Mouse (Mus musculus): Measurements from ENCODE around the gene Mlh3. TPM values are rescaled to one million over a fixed set of nuclear protein-coding genes. Genes with fewer than 3 reads are reported as not detected.

Gene Mlh3
- polyA plus RNA-seq, 1 experiment = 5.5 TPM

DNA sequence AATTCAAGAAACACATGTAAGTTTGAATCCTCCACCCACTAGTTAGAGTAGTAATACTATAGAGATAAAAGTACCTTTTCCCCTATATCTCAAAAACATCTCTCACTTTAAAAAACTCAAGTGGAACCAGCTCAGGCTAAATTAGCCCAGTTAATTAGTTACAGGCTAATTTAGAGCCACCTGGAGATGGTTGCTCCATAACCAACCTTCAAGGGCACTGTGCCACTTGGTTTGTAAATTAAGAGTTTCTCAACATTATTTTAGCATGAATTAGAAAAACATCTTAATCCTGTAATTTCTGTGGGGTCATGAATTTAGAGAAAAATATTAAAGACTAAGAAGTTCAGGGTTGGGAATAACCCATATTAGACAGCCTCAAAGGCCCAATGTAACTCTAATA lies 21.1 kb upstream of the Mlh3 start:
- TF ChIP-seq POLR2A (IDR thresholded peaks at IDR 0.05; ENCODE audit: control insufficient read depth, extremely low read depth, insufficient read depth, low read length, poor library complexity) (no peak), CTCF (IDR thresholded peaks at IDR 0.05; ENCODE audit: borderline replicate concordance, control insufficient read depth, extremely low read depth, insufficient read depth, low read length, poor library complexity) (no peak)
- H3K27me3 ChIP-seq (ENCODE audit: control insufficient read depth, insufficient read depth, low read length) = no peaks in the 10 kb centered on the region; the same call in 1 of the 2 replicates
- 0 out of 2 replicates have a peak, but pooled peaks cover 3% of the 10 kb centered on the region for H3K4me1 ChIP-seq (replicated peaks; ENCODE audit: control insufficient read depth, insufficient read depth, low read length)
- H3K4me3 ChIP-seq (ENCODE audit: control insufficient read depth, insufficient read depth, low read length) = no peak overlapping the region
- H3K36me3 ChIP-seq (ENCODE audit: control insufficient read depth, insufficient read depth, low read length) = no peaks in the 10 kb centered on the region
- DNase-seq = no peak
- no peak overlapping the region for H3K27ac ChIP-seq (ENCODE audit: control insufficient read depth, insufficient read depth, low read length)

DNA sequence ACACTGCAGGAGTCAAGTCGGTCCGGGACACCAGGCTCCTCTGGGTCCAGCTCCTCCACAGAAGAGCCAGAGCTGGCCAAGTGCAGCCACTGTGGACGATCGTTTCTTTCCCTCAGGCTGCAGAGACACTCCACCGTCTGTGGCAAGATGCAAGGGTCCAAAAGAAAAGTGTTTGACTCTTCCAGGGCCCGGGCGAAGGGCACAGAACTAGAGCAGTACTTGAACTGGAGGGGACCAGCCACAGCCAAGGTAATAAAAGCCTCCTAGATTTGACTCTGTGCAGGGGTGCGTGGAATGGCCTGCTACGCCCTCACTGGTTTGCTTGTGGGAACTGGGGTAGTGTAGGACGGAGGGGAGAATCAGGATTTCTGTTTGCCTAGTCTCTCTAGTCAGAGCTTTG lies 20.2 kb upstream of the Mlh3 start:
- H3K27ac ChIP-seq (ENCODE audit: control insufficient read depth, insufficient read depth, low read length) = no peak overlapping the region
- H3K36me3 ChIP-seq (ENCODE audit: control insufficient read depth, insufficient read depth, low read length) = no peaks in the 10 kb centered on the region
- H3K4me3 ChIP-seq (ENCODE audit: control insufficient read depth, insufficient read depth, low read length) = no peak overlapping the region
- TF ChIP-seq CTCF (IDR thresholded peaks at IDR 0.05; ENCODE audit: borderline replicate concordance, control insufficient read depth, extremely low read depth, insufficient read depth, low read length, poor library complexity) = no peak
- TF ChIP-seq POLR2A (IDR thresholded peaks at IDR 0.05; ENCODE audit: control insufficient read depth, extremely low read depth, insufficient read depth, low read length, poor library complexity) = no peak
- WGBS = 97% methylated on average over 10 of the region's 10 CpGs
- no peaks in the 10 kb centered on the region; the same call in 1 of the 2 replicates for H3K27me3 ChIP-seq (ENCODE audit: control insufficient read depth, insufficient read depth, low read length)
- no peak for DNase-seq
- 0 out of 2 replicates have a peak, but pooled peaks cover 3% of the 10 kb centered on the region for H3K4me1 ChIP-seq (replicated peaks; ENCODE audit: control insufficient read depth, insufficient read depth, low read length)

DNA sequence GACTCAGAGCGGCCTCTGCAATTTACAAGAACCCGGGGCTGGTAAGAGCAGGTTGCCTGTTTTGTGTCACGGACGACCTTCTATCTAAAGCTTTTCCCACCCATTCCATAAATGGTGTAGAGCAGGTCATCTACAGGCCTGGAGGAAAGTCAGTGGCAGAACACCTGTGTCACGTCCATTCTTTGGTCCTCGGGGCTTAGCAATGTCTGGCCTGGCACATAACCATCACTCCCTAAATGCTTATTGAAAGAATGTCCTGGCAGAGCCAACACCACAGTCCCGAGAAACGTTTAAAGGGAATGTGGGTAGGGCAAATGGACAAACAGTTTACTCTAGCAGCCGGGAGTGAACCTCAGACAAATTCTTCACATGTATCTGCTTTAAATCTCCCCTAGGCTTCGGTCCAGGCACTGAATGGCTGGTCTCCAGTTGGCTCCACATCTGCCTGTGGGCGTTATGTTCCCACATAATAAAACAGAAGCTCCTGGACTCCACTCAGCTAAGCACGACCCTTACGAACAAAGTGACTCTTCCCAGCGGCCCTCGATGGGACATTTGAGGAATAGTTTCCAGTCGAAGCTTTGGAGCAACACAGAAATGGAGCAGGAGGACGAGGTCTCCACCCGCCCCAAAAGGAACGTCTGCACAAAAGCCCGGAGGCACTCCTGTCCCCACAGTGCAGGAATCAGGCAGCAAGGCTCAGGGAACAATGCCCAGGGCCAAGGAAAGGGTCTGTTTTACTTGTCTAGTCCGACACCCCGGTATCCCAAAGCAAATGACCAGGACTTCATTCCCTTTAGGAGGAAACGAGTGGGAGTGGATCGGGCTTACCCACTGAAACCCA lies 19.0 kb upstream of the Mlh3 start:
- Histone ChIP-seq H3K4me1 (replicated peaks; ENCODE audit: control insufficient read depth, insufficient read depth, low read length) (0 out of 2 replicates have a peak, but pooled peaks cover 3% of the 10 kb centered on the region), H3K27me3 (ENCODE audit: control insufficient read depth, insufficient read depth, low read length) (no peaks in the 10 kb centered on the region; the same call in 1 of the 2 replicates), H3K4me3 (ENCODE audit: control insufficient read depth, insufficient read depth, low read length) (no peak overlapping the region), H3K36me3 (ENCODE audit: control insufficient read depth, insufficient read depth, low read length) (no peaks in the 10 kb centered on the region), H3K27ac (ENCODE audit: control insufficient read depth, insufficient read depth, low read length) (no peak overlapping the region)
- no peak for TF ChIP-seq POLR2A (IDR thresholded peaks at IDR 0.05; ENCODE audit: control insufficient read depth, extremely low read depth, insufficient read depth, low read length, poor library complexity)
- no peak for TF ChIP-seq CTCF (IDR thresholded peaks at IDR 0.05; ENCODE audit: borderline replicate concordance, control insufficient read depth, extremely low read depth, insufficient read depth, low read length, poor library complexity)
- WGBS = 82% methylated on average over 24 of the region's 24 CpGs
- DNase-seq = no peak

DNA sequence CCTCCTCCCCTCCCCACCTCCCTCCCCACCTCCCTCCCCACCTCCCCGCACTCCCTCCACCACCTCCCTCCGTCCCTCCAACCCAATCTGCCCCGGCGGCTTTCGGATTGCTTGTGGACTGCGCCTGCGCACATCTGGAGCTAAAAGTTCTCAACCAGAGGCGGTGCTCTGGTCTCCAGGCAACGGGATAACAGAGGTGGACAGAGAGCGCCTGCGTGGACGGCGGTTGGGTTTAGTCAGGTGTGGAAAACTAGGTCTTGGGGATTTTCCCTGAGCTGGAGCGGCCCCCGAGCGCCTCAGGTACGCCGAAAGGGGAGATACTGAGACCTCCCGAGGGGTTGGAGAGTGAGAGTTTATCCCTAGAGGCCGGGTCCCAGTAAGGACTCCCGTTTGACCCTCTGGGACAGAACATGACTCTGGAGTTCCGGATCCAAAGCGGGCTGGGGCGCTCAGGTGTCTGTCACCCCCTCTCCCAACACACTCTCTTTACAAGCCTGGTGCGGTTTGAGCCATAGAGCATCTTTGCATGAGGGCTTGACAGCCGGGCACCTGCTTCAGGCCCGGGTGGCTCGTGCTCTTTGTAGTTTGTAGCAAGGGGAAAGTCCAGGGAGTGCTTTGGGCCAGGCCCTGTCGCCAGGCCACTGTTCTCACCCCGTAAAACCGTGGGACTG lies 18.2 kb upstream of the Mlh3 start, which contains the start of gene Zc2hc1c:
Gene Zc2hc1c (plus strand): TSS at position 106 of the 671 bp plus-strand sequence.
- TF ChIP-seq CTCF (IDR thresholded peaks at IDR 0.05; ENCODE audit: borderline replicate concordance, control insufficient read depth, extremely low read depth, insufficient read depth, low read length, poor library complexity) = no peak
- no peak for TF ChIP-seq POLR2A (IDR thresholded peaks at IDR 0.05; ENCODE audit: control insufficient read depth, extremely low read depth, insufficient read depth, low read length, poor library complexity)
- no peak within 1 kb of the TSS for H3K27ac ChIP-seq (ENCODE audit: control insufficient read depth, insufficient read depth, low read length)
- 13% methylated on average over 30 of the region's 31 CpGs for WGBS
- 0 out of 2 replicates have a peak, but pooled peaks cover 3% of the 10 kb centered on the region for H3K4me1 ChIP-seq (replicated peaks; ENCODE audit: control insufficient read depth, insufficient read depth, low read length)
- no peaks in the 10 kb centered on the region for H3K36me3 ChIP-seq (ENCODE audit: control insufficient read depth, insufficient read depth, low read length)
- H3K27me3 ChIP-seq (ENCODE audit: control insufficient read depth, insufficient read depth, low read length) = no peaks in the 10 kb centered on the region; the same call in 1 of the 2 replicates
- peak; percentile 30 for DNase-seq
- no peak within 1 kb of the TSS; the same call in 1 of the 2 replicates for H3K4me3 ChIP-seq (ENCODE audit: control insufficient read depth, insufficient read depth, low read length)

DNA sequence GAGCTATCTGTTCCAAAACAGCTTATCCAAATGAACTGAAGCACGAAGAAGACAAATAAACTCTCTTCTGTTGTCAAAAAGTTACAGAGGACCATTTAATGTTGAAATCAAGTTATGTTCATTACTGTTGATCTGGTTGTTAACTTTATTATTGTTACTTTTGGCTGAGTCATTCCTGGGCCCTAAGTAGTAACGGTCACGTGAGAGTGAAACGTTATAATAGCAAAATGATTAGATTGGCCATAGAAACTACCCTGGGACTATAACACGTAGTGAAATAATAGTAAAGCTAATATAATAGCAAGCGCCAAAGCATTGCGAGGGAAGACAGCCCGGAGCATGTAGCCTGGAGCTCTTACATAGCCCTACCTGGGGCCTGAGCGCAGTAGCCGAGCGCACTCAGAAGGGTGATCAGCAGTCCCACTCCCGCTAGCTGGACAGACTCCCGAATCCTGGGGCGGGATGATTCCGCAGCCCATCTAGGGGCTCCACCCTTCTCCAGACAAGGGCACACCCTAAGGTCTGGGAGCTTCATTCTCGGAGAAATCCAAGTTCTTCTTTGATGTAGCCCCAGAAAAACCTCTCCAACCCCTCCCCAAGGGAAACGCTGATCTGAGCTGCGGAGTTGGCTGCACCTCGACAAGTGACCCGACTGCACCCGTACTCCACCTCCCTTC lies 17.5 kb upstream of the Mlh3 start, which contains the start of gene Acyp1:
Gene Acyp1 (minus strand): TSS at position 630 of the 677 bp plus-strand sequence.
- 0 out of 2 replicates have a peak, but pooled peaks cover 3% of the 10 kb centered on the region for H3K4me1 ChIP-seq (replicated peaks; ENCODE audit: control insufficient read depth, insufficient read depth, low read length)
- H3K27ac ChIP-seq (ENCODE audit: control insufficient read depth, insufficient read depth, low read length) = no peak within 1 kb of the TSS
- H3K27me3 ChIP-seq (ENCODE audit: control insufficient read depth, insufficient read depth, low read length) = no peaks in the 10 kb centered on the region; the same call in 1 of the 2 replicates
- WGBS = 29% methylated on average over 21 of the region's 21 CpGs
- H3K4me3 ChIP-seq (ENCODE audit: control insufficient read depth, insufficient read depth, low read length) = no peak within 1 kb of the TSS; the same call in 1 of the 2 replicates
- H3K36me3 ChIP-seq (ENCODE audit: control insufficient read depth, insufficient read depth, low read length) = no peaks in the 10 kb centered on the region
- no peak for DNase-seq
- TF ChIP-seq POLR2A (IDR thresholded peaks at IDR 0.05; ENCODE audit: control insufficient read depth, extremely low read depth, insufficient read depth, low read length, poor library complexity) (no peak), CTCF (IDR thresholded peaks at IDR 0.05; ENCODE audit: borderline replicate concordance, control insufficient read depth, extremely low read depth, insufficient read depth, low read length, poor library complexity) (no peak)

DNA sequence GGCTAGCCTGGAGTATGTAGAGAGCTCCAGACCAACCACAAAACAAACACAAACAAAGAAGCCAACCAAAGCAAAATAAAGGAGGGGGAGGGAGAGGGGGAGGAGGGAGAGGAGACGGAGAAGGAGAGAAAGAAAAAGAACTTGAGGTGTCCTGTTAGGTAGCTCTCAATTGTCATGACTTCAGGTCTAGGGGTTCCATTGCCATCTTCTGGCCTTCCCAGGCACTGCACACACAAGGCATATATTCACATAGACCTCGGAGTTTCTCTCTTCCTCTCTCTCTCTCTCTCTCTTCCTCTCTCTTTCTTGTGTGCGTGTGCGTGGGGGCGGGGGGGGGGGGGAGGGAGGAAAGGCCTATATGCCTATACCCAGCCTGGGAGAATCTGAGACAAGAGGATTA lies 16.5 kb upstream of the Mlh3 start:
- H3K36me3 ChIP-seq (ENCODE audit: control insufficient read depth, insufficient read depth, low read length) = no peaks in the 10 kb centered on the region
- no peak overlapping the region for H3K4me3 ChIP-seq (ENCODE audit: control insufficient read depth, insufficient read depth, low read length)
- 0 out of 2 replicates have a peak, but pooled peaks cover 3% of the 10 kb centered on the region for H3K4me1 ChIP-seq (replicated peaks; ENCODE audit: control insufficient read depth, insufficient read depth, low read length)
- no peak overlapping the region for H3K27ac ChIP-seq (ENCODE audit: control insufficient read depth, insufficient read depth, low read length)
- DNase-seq = peak; percentile 49
- H3K27me3 ChIP-seq (ENCODE audit: control insufficient read depth, insufficient read depth, low read length) = no peaks in the 10 kb centered on the region; the same call in 1 of the 2 replicates
- 35% methylated on average over 5 of the region's 5 CpGs for WGBS
- TF ChIP-seq POLR2A (IDR thresholded peaks at IDR 0.05; ENCODE audit: control insufficient read depth, extremely low read depth, insufficient read depth, low read length, poor library complexity) (no peak), CTCF (IDR thresholded peaks at IDR 0.05; ENCODE audit: borderline replicate concordance, control insufficient read depth, extremely low read depth, insufficient read depth, low read length, poor library complexity) (no peak)

All from thymus, adult 2 months (tissue).